Mouse (Mus musculus): ENCODE measurements around the gene Gm20547.

DNA sequence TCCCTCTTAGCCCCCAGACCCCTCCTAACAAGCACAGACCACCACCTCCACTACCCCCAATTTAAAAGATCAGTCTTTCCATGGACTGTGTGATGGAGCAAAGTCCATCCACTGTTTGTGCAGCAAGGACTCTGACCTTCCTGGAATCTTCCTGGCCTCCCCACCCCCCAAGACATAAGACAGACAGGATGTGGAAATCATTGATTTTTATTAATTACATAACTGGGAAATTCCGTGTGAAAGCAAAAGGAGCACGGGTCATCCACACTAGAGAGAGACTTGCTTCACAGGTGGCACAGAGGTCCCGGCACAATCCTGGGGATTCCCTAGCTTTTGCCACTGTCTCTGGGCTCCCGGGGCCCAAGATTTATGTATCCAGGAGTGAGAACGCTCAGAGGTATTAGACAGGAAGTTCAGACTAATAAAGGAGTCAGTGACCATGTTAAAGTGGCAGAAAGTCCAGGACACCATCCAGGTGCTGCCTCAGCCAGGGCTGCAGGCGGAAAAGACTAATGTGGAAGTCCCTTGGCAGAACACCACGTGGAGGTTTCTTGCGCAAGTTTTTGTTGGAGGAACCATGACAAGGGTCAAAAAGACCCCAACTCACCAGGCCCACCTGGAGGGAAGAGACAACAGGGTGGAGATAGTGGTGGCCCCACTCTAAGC lies 19.3 kb downstream of the Gm20547 start, which contains the start of gene Cfb:
- TF ChIP-seq CTCF (IDR thresholded peaks at IDR 0.05; ENCODE audit: control insufficient read depth, insufficient read depth, insufficient replicate concordance, low read depth, low read length): no peak
- no peak for TF ChIP-seq POLR2A (IDR thresholded peaks at IDR 0.05; ENCODE audit: control insufficient read depth, low read depth, low read length)

All from testis, adult 2 months (tissue).